Mouse (Mus musculus): ENCODE data around the gene Abl1. TPM values are rescaled to one million over a fixed set of nuclear protein-coding genes. Genes with fewer than 3 reads are reported as not detected.

The Abl1 gene
- polyA plus RNA-seq, 1 experiment from 2014 or later = 49.0 TPM

DNA sequence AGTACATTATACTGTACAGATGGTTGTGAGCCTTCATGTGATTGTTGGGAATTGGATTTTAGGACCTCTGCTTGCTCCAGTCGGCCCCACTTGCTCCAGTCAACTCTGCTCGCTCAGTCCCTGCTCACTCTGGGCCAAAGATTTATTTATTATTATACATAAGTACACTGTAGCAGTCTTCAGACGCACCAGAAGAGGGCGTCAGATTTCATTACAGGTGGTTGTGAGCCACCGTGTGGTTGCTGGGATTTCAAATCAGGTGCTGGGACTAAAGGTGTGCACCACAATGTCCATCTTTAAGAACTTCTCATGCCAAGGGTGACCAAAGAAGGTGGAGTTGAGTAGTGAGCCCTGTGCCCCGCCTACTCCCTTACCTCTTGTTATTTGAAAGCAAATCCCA lies 104.4 kb downstream of the Abl1 start:
- no peak for ATAC-seq (ENCODE audit: insufficient read depth, low FRiP score, low TSS enrichment)
- H3K27me3 ChIP-seq (ENCODE audit: control insufficient read depth, insufficient read depth, low read length) = no peaks in the 10 kb centered on the region

DNA sequence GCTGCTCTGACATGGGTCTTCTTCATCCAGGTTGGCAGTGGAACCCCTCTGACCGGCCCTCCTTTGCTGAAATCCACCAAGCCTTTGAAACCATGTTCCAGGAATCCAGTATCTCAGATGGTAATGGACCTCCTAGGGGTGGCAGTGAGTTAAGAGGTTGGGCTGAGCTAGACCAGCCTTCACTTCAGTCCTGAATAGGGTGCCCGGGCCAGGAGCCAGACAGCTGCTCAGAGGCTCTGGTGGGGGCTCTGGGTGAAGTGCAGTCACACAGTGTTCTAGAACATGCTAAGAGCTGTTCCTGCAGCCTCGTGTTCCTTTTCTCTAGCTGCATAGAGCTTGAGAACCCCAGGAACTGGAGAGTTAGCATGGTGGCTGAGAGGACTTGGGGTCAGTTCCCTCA lies 108.8 kb downstream of the Abl1 start:
- Histone ChIP-seq H3K4me3 (ENCODE audit: low read depth, low read length) (no peak overlapping the region), H3K27ac (ENCODE audit: low read depth, low read length) (no peak overlapping the region), H3K27me3 (ENCODE audit: control insufficient read depth, insufficient read depth, low read length) (no peaks in the 10 kb centered on the region), H3K4me1 (ENCODE audit: control insufficient read depth, insufficient read depth, low read length) (no peaks in the 10 kb centered on the region), H3K9me3 (ENCODE audit: control insufficient read depth, low read length) (no peaks in the 10 kb centered on the region), H3K4me2 (ENCODE audit: low read depth) (no peak overlapping the region), H3K9ac (ENCODE audit: low read length) (no peak overlapping the region), H3K36me3 (ENCODE audit: control insufficient read depth, insufficient read depth, low read length) (peaks cover 45% of the 10 kb centered on the region)
- 86% methylated on average over 3 of the region's 3 CpGs for WGBS
- ATAC-seq (ENCODE audit: insufficient read depth, low FRiP score, low TSS enrichment) (no peak), DNase-seq (ENCODE audit: low spot score) (no peak)

More for the DNA sequence above, 104.4 kb downstream of the Abl1 start:
- no peak for DNase-seq (ENCODE audit: low spot score)
- Histone ChIP-seq H3K4me3 (ENCODE audit: low read depth, low read length) (no peak overlapping the region), H3K27ac (ENCODE audit: low read depth, low read length) (no peak overlapping the region), H3K36me3 (ENCODE audit: control insufficient read depth, insufficient read depth, low read length) (peaks cover 36% of the 10 kb centered on the region), H3K4me2 (ENCODE audit: low read depth) (no peak overlapping the region), H3K4me1 (ENCODE audit: control insufficient read depth, insufficient read depth, low read length) (no peaks in the 10 kb centered on the region), H3K9me3 (ENCODE audit: control insufficient read depth, low read length) (no peaks in the 10 kb centered on the region), H3K9ac (ENCODE audit: low read length) (no peak overlapping the region)
- WGBS = 86% methylated on average over 6 of the region's 6 CpGs

DNA sequence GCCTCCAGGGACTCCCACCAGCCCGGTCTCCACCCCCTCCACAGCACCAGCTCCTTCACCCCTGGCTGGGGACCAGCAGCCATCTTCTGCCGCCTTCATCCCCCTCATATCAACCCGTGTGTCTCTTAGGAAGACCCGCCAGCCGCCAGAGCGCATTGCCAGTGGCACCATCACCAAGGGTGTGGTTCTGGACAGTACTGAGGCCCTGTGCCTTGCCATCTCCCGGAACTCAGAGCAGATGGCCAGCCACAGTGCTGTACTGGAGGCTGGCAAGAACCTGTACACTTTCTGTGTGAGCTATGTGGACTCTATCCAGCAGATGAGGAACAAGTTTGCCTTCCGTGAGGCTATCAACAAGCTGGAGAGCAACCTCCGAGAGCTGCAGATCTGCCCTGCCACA lies 113.2 kb downstream of the Abl1 start:
- Histone ChIP-seq H3K4me3 (ENCODE audit: low read depth, low read length) (no peak overlapping the region), H3K9ac (ENCODE audit: low read length) (no peak overlapping the region), H3K36me3 (ENCODE audit: control insufficient read depth, insufficient read depth, low read length) (peaks cover 46% of the 10 kb centered on the region), H3K27ac (ENCODE audit: low read depth, low read length) (no peak overlapping the region), H3K4me2 (ENCODE audit: low read depth) (no peak overlapping the region), H3K4me1 (ENCODE audit: control insufficient read depth, insufficient read depth, low read length) (peaks cover 6% of the 10 kb centered on the region), H3K9me3 (ENCODE audit: control insufficient read depth, low read length) (no peaks in the 10 kb centered on the region), H3K27me3 (ENCODE audit: control insufficient read depth, insufficient read depth, low read length) (no peaks in the 10 kb centered on the region)
- no peak for DNase-seq (ENCODE audit: low spot score)
- no peak for ATAC-seq (ENCODE audit: insufficient read depth, low FRiP score, low TSS enrichment)
- WGBS = 89% methylated on average over 9 of the region's 9 CpGs

DNA sequence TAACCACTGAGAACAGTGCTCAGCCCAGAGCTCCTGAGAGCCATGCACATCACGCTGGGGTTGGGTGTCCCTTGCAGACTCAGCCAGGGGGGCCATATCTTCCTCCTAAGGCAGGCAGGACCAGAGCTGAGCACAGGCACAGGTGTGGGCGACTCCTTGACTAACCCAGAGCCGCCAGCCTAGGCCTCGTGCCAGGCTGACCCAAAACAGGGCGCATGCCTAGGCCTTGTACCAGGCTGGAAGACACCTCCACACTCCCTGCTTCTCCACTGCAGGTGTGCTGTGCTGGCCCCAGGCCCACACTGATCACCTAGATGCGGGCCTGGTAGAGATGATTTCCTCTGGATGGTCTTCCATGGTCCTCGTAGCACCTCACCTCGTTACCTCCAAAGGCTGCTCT lies 114.6 kb downstream of the Abl1 start:
- H3K36me3 ChIP-seq (ENCODE audit: control insufficient read depth, insufficient read depth, low read length) = peaks cover 37% of the 10 kb centered on the region
- no peak overlapping the region for H3K4me2 ChIP-seq (ENCODE audit: low read depth)
- no peaks in the 10 kb centered on the region for H3K27me3 ChIP-seq (ENCODE audit: control insufficient read depth, insufficient read depth, low read length)
- DNase-seq (ENCODE audit: low spot score) (no peak), ATAC-seq (ENCODE audit: insufficient read depth, low FRiP score, low TSS enrichment) (no peak)
- H3K9me3 ChIP-seq (ENCODE audit: control insufficient read depth, low read length) = no peaks in the 10 kb centered on the region
- 95% methylated on average over 8 of the region's 8 CpGs for WGBS
- no peak overlapping the region for H3K9ac ChIP-seq (ENCODE audit: low read length)
- no peak overlapping the region for H3K27ac ChIP-seq (ENCODE audit: low read depth, low read length)
- H3K4me3 ChIP-seq (ENCODE audit: low read depth, low read length) = no peak overlapping the region
- H3K4me1 ChIP-seq (ENCODE audit: control insufficient read depth, insufficient read depth, low read length) = peaks cover 20% of the 10 kb centered on the region

DNA sequence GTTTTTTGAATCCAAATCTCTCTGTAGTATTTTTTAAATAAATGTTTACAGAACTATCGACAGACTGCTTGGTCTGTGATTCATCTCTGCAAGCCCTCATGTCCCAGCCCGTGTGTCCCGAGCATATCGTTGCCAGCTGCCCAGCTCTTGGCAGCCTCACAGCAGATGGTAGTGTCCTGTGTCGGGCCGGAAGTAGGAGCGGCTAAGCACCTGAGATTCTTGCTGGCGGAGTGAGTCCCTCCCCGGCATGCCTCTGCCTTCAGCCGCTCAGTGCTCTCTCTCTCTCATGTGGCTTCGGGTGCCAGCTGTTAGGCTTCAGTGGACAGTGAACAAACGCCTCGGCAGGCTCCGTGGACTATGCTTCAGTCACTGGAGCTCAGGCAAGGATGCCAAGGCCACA lies 115.3 kb downstream of the Abl1 start:
- Histone ChIP-seq H3K9me3 (ENCODE audit: control insufficient read depth, low read length) (no peaks in the 10 kb centered on the region), H3K4me3 (ENCODE audit: low read depth, low read length) (no peak overlapping the region), H3K36me3 (ENCODE audit: control insufficient read depth, insufficient read depth, low read length) (peaks cover 32% of the 10 kb centered on the region), H3K27ac (ENCODE audit: low read depth, low read length) (no peak overlapping the region), H3K27me3 (ENCODE audit: control insufficient read depth, insufficient read depth, low read length) (no peaks in the 10 kb centered on the region), H3K4me1 (ENCODE audit: control insufficient read depth, insufficient read depth, low read length) (peaks cover 23% of the 10 kb centered on the region), H3K4me2 (ENCODE audit: low read depth) (no peak overlapping the region), H3K9ac (ENCODE audit: low read length) (no peak overlapping the region)
- 92% methylated on average over 14 of the region's 14 CpGs for WGBS
- no peak for DNase-seq (ENCODE audit: low spot score)
- ATAC-seq (ENCODE audit: insufficient read depth, low FRiP score, low TSS enrichment) = no peak

DNA sequence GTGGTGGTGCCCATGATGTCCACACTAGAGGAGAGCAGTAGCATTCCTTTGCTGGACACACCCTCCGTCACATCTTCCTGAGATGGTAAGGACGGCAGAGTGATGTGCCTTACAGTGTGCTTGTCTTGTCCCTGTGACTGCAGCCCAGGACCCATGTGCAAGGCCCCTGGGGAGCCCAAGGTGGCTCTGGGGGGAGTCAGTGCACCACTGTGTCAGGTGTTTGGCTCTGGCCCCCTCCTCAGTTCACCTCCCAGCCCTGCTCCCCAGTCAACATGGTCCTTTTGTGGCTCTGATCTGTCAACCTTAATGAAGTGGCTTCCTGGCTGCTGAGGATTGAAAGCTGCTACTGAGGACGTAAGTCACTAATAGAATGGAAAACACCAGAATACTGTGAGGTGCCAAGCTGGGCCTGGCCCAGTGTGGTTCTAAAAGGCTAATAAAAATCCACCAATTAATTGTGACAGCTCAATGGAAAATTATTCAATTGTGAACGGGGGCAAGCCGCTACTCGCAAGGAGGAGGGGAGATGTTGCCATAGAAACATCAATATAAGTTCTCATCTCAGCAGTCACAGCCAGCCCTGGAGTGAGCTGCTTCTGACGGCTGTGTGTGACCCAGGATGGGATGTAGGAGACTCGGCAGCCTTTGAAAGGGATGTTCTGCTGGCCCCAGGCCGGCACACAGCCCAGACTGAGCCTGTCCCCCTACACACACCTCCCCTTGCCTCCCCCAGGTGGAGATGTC lies 118.6 kb downstream of the Abl1 start:
- Histone ChIP-seq H3K36me3 (ENCODE audit: control insufficient read depth, insufficient read depth, low read length) (peaks cover 13% of the 10 kb centered on the region), H3K27ac (ENCODE audit: low read depth, low read length) (peak overlapping the region; percentile 67), H3K9ac (ENCODE audit: low read length) (no peak overlapping the region; the same call in 1 of the 2 replicates), H3K9me3 (ENCODE audit: control insufficient read depth, low read length) (no peaks in the 10 kb centered on the region), H3K4me1 (ENCODE audit: control insufficient read depth, insufficient read depth, low read length) (peaks cover 30% of the 10 kb centered on the region), H3K4me2 (ENCODE audit: low read depth) (no peak overlapping the region), H3K27me3 (ENCODE audit: control insufficient read depth, insufficient read depth, low read length) (no peaks in the 10 kb centered on the region), H3K4me3 (ENCODE audit: low read depth, low read length) (no peak overlapping the region)
- DNase-seq (ENCODE audit: low spot score) = no peak
- 33% methylated on average over 9 of the region's 9 CpGs for WGBS
- 0 out of 2 replicates have a peak, but pooled peaks have one; percentile 16 for ATAC-seq (ENCODE audit: insufficient read depth, low FRiP score, low TSS enrichment)

DNA sequence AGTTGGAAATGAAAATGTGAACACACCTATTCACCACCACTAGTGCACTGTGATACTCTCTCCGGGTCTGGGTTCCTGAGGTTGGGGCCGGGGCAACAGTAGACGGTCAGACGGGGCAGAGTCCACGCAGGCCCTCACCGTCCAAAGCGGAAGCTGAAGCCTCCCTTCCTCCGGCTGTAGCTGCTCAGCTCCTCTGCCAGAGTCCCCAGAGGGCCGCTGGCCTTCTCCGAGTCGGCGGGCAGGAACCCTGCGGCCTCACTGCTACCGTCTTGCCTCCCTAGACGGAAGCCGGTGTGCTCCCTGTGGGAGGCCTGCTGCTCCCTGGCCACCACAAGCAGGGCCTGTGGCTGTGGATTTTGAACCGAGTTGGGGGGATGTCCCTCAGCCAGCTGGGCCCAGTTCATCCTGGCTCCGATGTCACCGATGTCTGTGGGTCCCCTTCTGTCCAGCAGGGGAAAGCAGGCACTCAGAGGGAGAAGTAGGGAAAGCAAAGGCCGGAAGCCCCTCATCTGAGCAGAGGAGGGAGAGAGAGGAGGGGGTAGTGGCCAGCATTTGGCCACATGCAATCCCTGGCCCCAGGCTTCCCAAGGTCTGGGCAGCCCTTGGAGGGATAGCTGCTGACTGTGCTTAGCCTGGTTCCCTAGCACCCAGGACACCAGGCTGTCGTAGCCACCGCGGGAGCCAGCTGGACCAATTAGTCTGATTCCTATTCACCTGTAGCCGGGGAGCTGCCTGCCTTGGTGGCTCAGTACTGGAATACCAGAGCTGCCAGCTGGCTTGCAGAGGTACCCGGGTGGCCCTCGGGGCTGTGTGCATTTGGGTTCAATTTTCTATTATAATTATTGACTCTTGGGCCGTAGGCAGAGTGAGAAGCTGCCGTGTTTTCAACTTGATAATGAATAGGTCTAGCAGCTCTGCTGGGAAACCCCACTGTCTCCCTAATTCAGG lies 120.5 kb downstream of the Abl1 start:
- Histone ChIP-seq H3K4me1 (ENCODE audit: control insufficient read depth, insufficient read depth, low read length) (peaks cover 30% of the 10 kb centered on the region), H3K27me3 (ENCODE audit: control insufficient read depth, insufficient read depth, low read length) (no peaks in the 10 kb centered on the region), H3K9me3 (ENCODE audit: control insufficient read depth, low read length) (no peaks in the 10 kb centered on the region), H3K4me3 (ENCODE audit: low read depth, low read length) (no peak overlapping the region), H3K4me2 (ENCODE audit: low read depth) (no peak overlapping the region), H3K36me3 (ENCODE audit: control insufficient read depth, insufficient read depth, low read length) (peaks cover 3% of the 10 kb centered on the region), H3K9ac (ENCODE audit: low read length) (no peak overlapping the region; the same call in 1 of the 2 replicates), H3K27ac (ENCODE audit: low read depth, low read length) (no peak overlapping the region)
- WGBS = 50% methylated on average over 28 of the region's 28 CpGs
- ATAC-seq (ENCODE audit: insufficient read depth, low FRiP score, low TSS enrichment) = no peak
- DNase-seq (ENCODE audit: low spot score) = no peak

DNA sequence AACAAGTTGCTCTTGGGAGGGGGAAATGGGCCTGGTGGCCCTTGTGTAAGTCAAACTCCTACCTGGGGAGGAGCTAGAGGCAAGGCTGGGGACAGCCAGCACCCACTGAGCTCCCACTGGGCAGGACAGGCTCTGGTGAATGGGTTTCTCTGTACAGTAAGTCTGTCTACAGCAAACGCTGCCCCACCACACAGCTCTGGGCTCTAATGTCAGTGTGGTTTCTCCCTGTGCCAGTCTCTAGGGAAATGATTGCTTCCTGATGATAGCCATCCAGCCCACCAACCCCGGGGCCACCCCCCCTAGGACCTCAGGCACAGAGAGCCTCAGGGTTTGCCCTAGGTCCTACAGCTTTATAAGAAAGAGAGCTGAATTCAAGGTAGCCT lies 121.2 kb downstream of the Abl1 start:
- DNase-seq (ENCODE audit: low spot score) (no peak), ATAC-seq (ENCODE audit: insufficient read depth, low FRiP score, low TSS enrichment) (no peak)
- WGBS = 47% methylated on average over 2 of the region's 2 CpGs
- Histone ChIP-seq H3K4me3 (ENCODE audit: low read depth, low read length) (no peak overlapping the region), H3K36me3 (ENCODE audit: control insufficient read depth, insufficient read depth, low read length) (no peaks in the 10 kb centered on the region), H3K27ac (ENCODE audit: low read depth, low read length) (no peak overlapping the region), H3K27me3 (ENCODE audit: control insufficient read depth, insufficient read depth, low read length) (0 out of 2 replicates have a peak, but pooled peaks cover 2% of the 10 kb centered on the region), H3K4me2 (ENCODE audit: low read depth) (no peak overlapping the region), H3K4me1 (ENCODE audit: control insufficient read depth, insufficient read depth, low read length) (peaks cover 30% of the 10 kb centered on the region), H3K9ac (ENCODE audit: low read length) (no peak overlapping the region), H3K9me3 (ENCODE audit: control insufficient read depth, low read length) (no peaks in the 10 kb centered on the region)
